Mouse (Mus musculus): Measurements from ENCODE around the gene Gm3696. TPM values are rescaled to one million over a fixed set of nuclear protein-coding genes. Genes with fewer than 3 reads are reported as not detected.

Gm3696 gene
- 3.1 TPM for polyA plus RNA-seq (2017; shearing (Covaris generic))

GRCm38 (mm10) chr14:7100521-7100920 lies at the start of gene Gm3696:
Gene Gm3696, minus strand, starts transcription at chr14:7100621.

GRCm38 (mm10) chr14:7125312-7125711 lies 24.9 kb upstream of the Gm3696 start, which contains the start of gene Gm6676:
Gene Gm6676, minus strand, starts transcription at chr14:7125412.

GRCm38 (mm10) chr14:7044870-7045269 lies 55.6 kb downstream of the Gm3696 start, which contains the start of gene Gm3685:
Gene Gm3685, minus strand, starts transcription at chr14:7044970.

Other genes starting within 250 kb of the Gm3696 start
- 5.1 TPM for gene Gm3667, start 210.7 kb downstream of the Gm3696 start, polyA plus RNA-seq (2017; shearing (Covaris generic))
- not detected for gene Gm6356, start 126.8 kb downstream of the Gm3696 start, polyA plus RNA-seq (2017; shearing (Covaris generic))
- gene Gm10406, start 73.2 kb downstream of the Gm3696 start, polyA plus RNA-seq (2017; shearing (Covaris generic)), result 1.4 TPM
- gene Gm3685, start 55.7 kb downstream of the Gm3696 start, polyA plus RNA-seq (2017; shearing (Covaris generic)), result not detected
- not detected for gene Gm6676, start 24.8 kb upstream of the Gm3696 start, polyA plus RNA-seq (2017; shearing (Covaris generic))
- gene Gm3512, start 73.9 kb upstream of the Gm3696 start, polyA plus RNA-seq (2017; shearing (Covaris generic)), result 9.9 TPM
- not detected for gene Gm16434, start 93.9 kb upstream of the Gm3696 start, polyA plus RNA-seq (2017; shearing (Covaris generic))
- not detected for gene Gm3727, start 164.1 kb upstream of the Gm3696 start, polyA plus RNA-seq (2017; shearing (Covaris generic))
- 11.5 TPM for gene Gm3739, start 214.4 kb upstream of the Gm3696 start, polyA plus RNA-seq (2017; shearing (Covaris generic))
- not detected for gene Gm5797, start 231.8 kb upstream of the Gm3696 start, polyA plus RNA-seq (2017; shearing (Covaris generic))

Measured in CD4-positive, CD25-positive, alpha-beta regulatory T cell (primary cell).